Mouse (Mus musculus): ENCODE data around the gene Rita1.

Gene Rita1

GRCm38 (mm10) chr5:120571056-120571740 is 41.2 kb downstream of the Rita1 start:
- no peak for DNase-seq (ENCODE audit: extremely low read depth, low read depth)

GRCm38 (mm10) chr5:120570289-120570897 is 42.0 kb downstream of the Rita1 start:
- DNase-seq (ENCODE audit: extremely low read depth, low read depth): no peak

- no peak for DNase-seq (ENCODE audit: extremely low read depth, low read depth)
Measured at GRCm38 (mm10) chr5:120569791-120570190, 42.6 kb downstream of the Rita1 start.

GRCm38 (mm10) chr5:120568964-120569363 is 43.4 kb downstream of the Rita1 start:
- no peak for DNase-seq (ENCODE audit: extremely low read depth, low read depth)

GRCm38 (mm10) chr5:120568336-120568768 is 44.0 kb downstream of the Rita1 start:
- no peak for DNase-seq (ENCODE audit: extremely low read depth, low read depth)

- no peak for DNase-seq (ENCODE audit: extremely low read depth, low read depth)
Measured at GRCm38 (mm10) chr5:120567761-120568211, 44.6 kb downstream of the Rita1 start.

- DNase-seq (ENCODE audit: extremely low read depth, low read depth): no peak
Measured at GRCm38 (mm10) chr5:120567253-120567701, 45.1 kb downstream of the Rita1 start.

- DNase-seq (ENCODE audit: extremely low read depth, low read depth): no peak
Measured at GRCm38 (mm10) chr5:120566681-120567252, 45.6 kb downstream of the Rita1 start.

GRCm38 (mm10) chr5:120566101-120566500 is 46.3 kb downstream of the Rita1 start:
- no peak for DNase-seq (ENCODE audit: extremely low read depth, low read depth)

- no peak for DNase-seq (ENCODE audit: extremely low read depth, low read depth)
Measured at GRCm38 (mm10) chr5:120565171-120565905, 47.1 kb downstream of the Rita1 start.

GRCm38 (mm10) chr5:120563914-120564311 is 48.5 kb downstream of the Rita1 start:
- no peak for DNase-seq (ENCODE audit: extremely low read depth, low read depth)

GRCm38 (mm10) chr5:120562956-120563913 is 49.2 kb downstream of the Rita1 start:
- DNase-seq (ENCODE audit: extremely low read depth, low read depth): no peak

- no peak for DNase-seq (ENCODE audit: extremely low read depth, low read depth)
Measured at GRCm38 (mm10) chr5:120560616-120561311, 51.6 kb downstream of the Rita1 start.

- no peak for DNase-seq (ENCODE audit: extremely low read depth, low read depth)
Measured at GRCm38 (mm10) chr5:120560129-120560615, 52.2 kb downstream of the Rita1 start.

GRCm38 (mm10) chr5:120558762-120559161 is 53.6 kb downstream of the Rita1 start:
- no peak for DNase-seq (ENCODE audit: extremely low read depth, low read depth)

- DNase-seq (ENCODE audit: extremely low read depth, low read depth): no peak
Measured at GRCm38 (mm10) chr5:120558041-120558440, 54.3 kb downstream of the Rita1 start.

GRCm38 (mm10) chr5:120555871-120556270 is 56.5 kb downstream of the Rita1 start:
- no peak for DNase-seq (ENCODE audit: extremely low read depth, low read depth)

- DNase-seq (ENCODE audit: extremely low read depth, low read depth): no peak
Measured at GRCm38 (mm10) chr5:120550673-120551072, 61.7 kb downstream of the Rita1 start.

GRCm38 (mm10) chr5:120550137-120550536 is 62.3 kb downstream of the Rita1 start:
- DNase-seq (ENCODE audit: extremely low read depth, low read depth): no peak

All from MEL-GATA-1-ER (cell line).